Comparison of ENCODE assay signal across 14 mouse cellular contexts in genomic region chr9:63580046-63580445, GRCm38 (mm10). TPM values are rescaled to one million over a fixed set of nuclear protein-coding genes. Genes with fewer than 3 reads are reported as not detected.
"Had no signal": no experiment of that assay in that cellular context is flagged by ENCODE, and none has a peak within 500 bp of the region (broad histone marks: within the 10 kb centered on the region; RNA-seq: fewer than 3 reads in every experiment).

No protein-coding gene starts in this region.

- H3K27me3 ChIP-seq: neural tube, embryonic 12.5 days; neural tube, embryonic 13.5 days; stomach, embryonic 15.5 days had no signal

- DNase-seq: retina, postnatal 1 day; right cerebral cortex, adult 18-20 months; right cerebral cortex, postnatal 14 days; right cerebral cortex, postnatal 25 days; right cerebral cortex, postnatal 4 days; spleen, adult 18-20 months; thymus, adult 18-20 months; thymus, postnatal 25 days had no signal

- H3K4me3 ChIP-seq: neural tube, embryonic 12.5 days; neural tube, embryonic 13.5 days; stomach, embryonic 15.5 days had no signal

- H3K4me2 ChIP-seq: neural tube, embryonic 12.5 days; neural tube, embryonic 13.5 days; stomach, embryonic 15.5 days had no signal

- H3K36me3 ChIP-seq: neural tube, embryonic 12.5 days; neural tube, embryonic 13.5 days; stomach, embryonic 15.5 days had no signal

- H3K4me1 ChIP-seq: neural tube, embryonic 12.5 days; neural tube, embryonic 13.5 days; stomach, embryonic 15.5 days had no signal

- H3K27ac ChIP-seq: neural tube, embryonic 12.5 days; neural tube, embryonic 13.5 days; stomach, embryonic 15.5 days; stomach, postnatal 0 days had no signal

- H3K9ac ChIP-seq: neural tube, embryonic 12.5 days; neural tube, embryonic 13.5 days; stomach, embryonic 15.5 days had no signal

- H3K9me3 ChIP-seq: neural tube, embryonic 12.5 days; neural tube, embryonic 13.5 days; stomach, embryonic 15.5 days had no signal

RNA-seq across cellular contexts. Expression of gene Iqch, which starts 22.2 kb away (rescaled TPM):
- polyA plus RNA-seq: small intestine, adult 2 months; spleen, adult 2 months; stomach, postnatal 0 days had no signal
